Mouse (Mus musculus) MEL (cell line): ENCODE results near the gene Aldh4a1.

Source experiments
- CTCF ChIP-seq, 3 experiments: IDR thresholded peaks in 2 of 3; conservative IDR thresholded peaks in 1 of 3; 2 replicates each; pipeline ENCODE4 v1.5.1; 2011 to 2012; ENCODE audit warnings: low read length in 3 of 3, low read depth in 2 of 3, mild to moderate bottlenecking in 2 of 3, improper control_type of control experiment in 1 of 3, inconsistent platforms in 1 of 3, mixed read lengths in 1 of 3, moderate library complexity in 1 of 3; ENCODE audit not compliant: control insufficient read depth in 1 of 3, insufficient read depth in 1 of 3, poor library complexity in 1 of 3, severe bottlenecking in 1 of 3
- EP300 ChIP-seq, 2 experiments: IDR thresholded peaks; 2 replicates each; pipeline ENCODE4 v1.6.1; 2011; ENCODE audit warnings: improper control_type of control experiment in 2 of 2, low read length in 2 of 2, low read depth in 1 of 2, mild to moderate bottlenecking in 1 of 2
- TAL1 ChIP-seq: IDR thresholded peaks from 2 replicates; pipeline ENCODE4 v1.6.1; 2012; ENCODE audit warnings: mild to moderate bottlenecking, inconsistent platforms, low read length, moderate library complexity, mixed read lengths

GRCm38 (mm10) chr4:139616276-139617000 lies 6.2 kb upstream of the Aldh4a1 start:
- no peak for TF ChIP-seq CTCF (IDR thresholded peaks at IDR 0.05 in 2 of 3, conservative IDR thresholded peaks at IDR 0.05 in 1 of 3; ENCODE audit: control insufficient read depth in 1 of 3, insufficient read depth in 1 of 3, low read depth in 2 of 3, low read length in 3 of 3, poor library complexity in 1 of 3, severe bottlenecking in 1 of 3)
- no peak for TF ChIP-seq EP300 (IDR thresholded peaks at IDR 0.05; ENCODE audit: low read depth in 1 of 2, low read length in 2 of 2)
- no peak for TF ChIP-seq TAL1
